Comparison of ENCODE assay signal across 20 mouse cellular contexts in the genomic region with DNA sequence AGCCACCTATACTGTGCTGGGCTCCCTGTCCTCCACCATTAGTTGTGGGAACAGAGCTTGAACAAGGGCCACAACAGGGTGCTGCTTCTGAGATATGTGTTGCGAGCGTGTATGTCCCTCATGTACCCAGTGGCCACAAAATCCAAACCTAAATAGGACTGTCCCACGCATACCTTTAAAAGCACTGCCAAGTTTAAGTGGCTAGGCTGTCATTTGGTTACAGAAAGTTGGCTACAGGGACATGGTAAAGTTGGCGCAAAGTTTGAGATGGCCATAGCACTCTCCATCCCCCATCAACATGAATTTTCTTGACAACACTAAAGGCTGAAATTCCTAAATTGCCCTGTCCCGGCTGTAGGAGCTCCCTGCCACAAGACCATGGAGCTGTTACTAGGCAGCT. TPM values are rescaled to one million over a fixed set of nuclear protein-coding genes. Genes with fewer than 3 reads are reported as not detected.
"Had no signal": no experiment of that assay in that cellular context is flagged by ENCODE, and none has a peak within 500 bp of the region (broad histone marks: within the 10 kb centered on the region; RNA-seq: fewer than 3 reads in every experiment).

No protein-coding gene starts in this region.

- ATAC-seq: forebrain, embryonic 13.5 days; forebrain, embryonic 14.5 days; forebrain, embryonic 15.5 days; forebrain, embryonic 16.5 days; forebrain, postnatal 0 days had no signal

- DNase-seq: embryo, embryonic 11 days; forebrain, postnatal 0 days; gastrocnemius, adult 2 months; gastrocnemius, postnatal 10 days; gastrocnemius, postnatal 14 days; gastrocnemius, postnatal 25 days; gastrocnemius, postnatal 36 days; heart, adult 18-20 months; heart, adult 2 months had no signal

- H3K4me2 ChIP-seq: embryonic facial prominence, embryonic 12.5 days; embryonic facial prominence, embryonic 13.5 days; embryonic facial prominence, embryonic 15.5 days; forebrain, embryonic 12.5 days; forebrain, embryonic 13.5 days; forebrain, embryonic 15.5 days had no signal

- H3K4me1 ChIP-seq: embryonic facial prominence, embryonic 10.5 days; embryonic facial prominence, embryonic 12.5 days; embryonic facial prominence, embryonic 13.5 days; embryonic facial prominence, embryonic 15.5 days; forebrain, embryonic 10.5 days; forebrain, embryonic 12.5 days; forebrain, embryonic 13.5 days had no signal

- H3K27me3 ChIP-seq: embryonic facial prominence, embryonic 12.5 days; embryonic facial prominence, embryonic 13.5 days; embryonic facial prominence, embryonic 15.5 days; forebrain, embryonic 12.5 days; forebrain, embryonic 13.5 days; forebrain, embryonic 15.5 days had no signal

- H3K9me3 ChIP-seq: embryonic facial prominence, embryonic 10.5 days; embryonic facial prominence, embryonic 12.5 days; embryonic facial prominence, embryonic 13.5 days; embryonic facial prominence, embryonic 15.5 days; forebrain, embryonic 10.5 days; forebrain, embryonic 12.5 days; forebrain, embryonic 13.5 days; forebrain, embryonic 15.5 days had no signal

- H3K4me3 ChIP-seq: embryonic facial prominence, embryonic 10.5 days; embryonic facial prominence, embryonic 12.5 days; embryonic facial prominence, embryonic 13.5 days; embryonic facial prominence, embryonic 15.5 days; erythroblast, embryonic 14.5 days; forebrain, embryonic 10.5 days; forebrain, embryonic 12.5 days; forebrain, embryonic 13.5 days; forebrain, embryonic 15.5 days; gastrocnemius, adult 2 months; heart, adult 2 months had no signal

- H3K9ac ChIP-seq: embryonic facial prominence, embryonic 12.5 days; embryonic facial prominence, embryonic 13.5 days; embryonic facial prominence, embryonic 15.5 days; forebrain, embryonic 12.5 days; forebrain, embryonic 13.5 days; forebrain, embryonic 15.5 days; forebrain, postnatal 0 days had no signal

- H3K27ac ChIP-seq: embryonic facial prominence, embryonic 10.5 days; embryonic facial prominence, embryonic 12.5 days; embryonic facial prominence, embryonic 13.5 days; embryonic facial prominence, embryonic 15.5 days; forebrain, embryonic 10.5 days; forebrain, embryonic 12.5 days; forebrain, embryonic 13.5 days; forebrain, embryonic 15.5 days; gastrocnemius, adult 2 months; heart, adult 2 months had no signal

RNA-seq across cellular contexts. Expression of a gene that starts 29.4 kb away (rescaled TPM):
- polyA plus RNA-seq: erythroblast, embryonic 14.5 days had no signal

RNA-seq across cellular contexts. Expression of a gene that starts 40.5 kb away (rescaled TPM):
- polyA plus RNA-seq: erythroblast, embryonic 14.5 days had no signal
